Mouse (Mus musculus) T-helper 2 cell (primary cell): ENCODE measurements at regions not wholly inside any gene's neighbourhood (a gene's known extent, or its start where the extent isn't known, plus 50 kb on each side); places are given as distances from the start of the nearest gene placed in this dataset.

ENCODE experiments used
- in situ Hi-C: fragments of 300-600 bp; cut with MboI, MseI; formaldehyde crosslinking; loops from one replicate; pipeline ENCODE4 v1.15.1; 2025; ENCODE audit warnings: high pct_unique_total_duplicates

DNA sequence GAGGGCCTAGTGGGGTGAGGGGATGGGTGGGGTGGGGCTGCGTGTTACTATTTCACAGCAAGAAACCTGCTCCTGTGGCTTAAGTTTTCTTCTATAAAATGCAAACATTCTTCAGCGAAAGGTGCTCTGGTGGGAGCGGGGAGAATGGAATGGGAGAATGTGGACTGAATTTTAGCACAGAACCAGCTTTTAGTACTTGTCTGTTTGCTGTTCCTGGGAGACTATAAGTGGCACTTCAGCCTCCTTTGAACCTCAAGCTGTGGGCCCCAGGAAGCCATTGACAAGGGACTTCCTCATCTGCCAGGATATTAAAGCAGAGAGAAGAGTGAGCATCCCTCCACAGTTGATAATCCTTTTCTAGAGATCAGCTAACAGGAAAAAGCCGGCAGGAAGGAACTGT, 580.2 kb downstream of the Zfp706 start:
- in situ Hi-C loops: no loop called here

- in situ Hi-C loops: no loop called here
These were observed 581.7 kb downstream of the Zfp706 start for GRCm38 (mm10) chr15:36425902-36426301.

- in situ Hi-C loops: no loop called here
These were observed 583.5 kb downstream of the Zfp706 start for GRCm38 (mm10) chr15:36424047-36424446.

- in situ Hi-C loops: no loop called here
These were observed 584.8 kb downstream of the Zfp706 start for GRCm38 (mm10) chr15:36422781-36423180.

GRCm38 (mm10) chr15:36419943-36420480, 587.6 kb downstream of the Zfp706 start:
- in situ Hi-C loops: no loop called here

GRCm38 (mm10) chr15:36417426-36417825, 590.1 kb downstream of the Zfp706 start:
- in situ Hi-C loops: no loop called here

- in situ Hi-C loops: no loop called here
These were observed 591.9 kb downstream of the Zfp706 start for GRCm38 (mm10) chr15:36415552-36416249.

DNA sequence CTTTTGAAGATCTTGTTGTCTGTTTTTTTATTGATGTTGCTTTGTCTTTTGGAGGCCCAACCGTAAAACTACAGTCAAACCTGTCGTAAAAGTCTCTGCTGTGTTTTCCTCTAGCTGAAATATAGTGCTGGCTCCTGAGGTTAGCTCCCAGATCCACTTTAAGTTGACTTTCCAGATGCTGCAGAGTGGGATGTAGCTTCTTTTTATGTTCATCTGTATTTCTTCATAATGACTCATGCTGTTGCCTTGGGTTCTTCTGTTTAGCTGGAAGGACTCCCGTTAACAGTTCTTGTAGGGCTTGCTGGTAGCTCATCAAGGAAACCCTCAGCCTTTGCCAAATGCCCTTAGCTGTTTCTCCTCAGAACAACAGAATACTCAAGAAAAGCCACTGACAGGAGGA, 595.6 kb downstream of the Zfp706 start:
- in situ Hi-C loops: no loop called here

GRCm38 (mm10) chr15:36405446-36405845, 602.1 kb downstream of the Zfp706 start:
- in situ Hi-C loops: loop anchor here (5.0 kb wide), 2 partner anchors 47 to 368 kb away; no protein-coding TSS in a partner anchor

GRCm38 (mm10) chr15:36403336-36404119, 604.0 kb downstream of the Zfp706 start:
- in situ Hi-C loops: loop anchor here (5.0 kb wide), 1 partner anchor 36 kb away; no protein-coding TSS in a partner anchor

- in situ Hi-C loops: loop anchor here (5.0 kb wide), 1 partner anchor 35 kb away; no protein-coding TSS in a partner anchor
These were observed 605.5 kb downstream of the Zfp706 start for GRCm38 (mm10) chr15:36402051-36402450.

DNA sequence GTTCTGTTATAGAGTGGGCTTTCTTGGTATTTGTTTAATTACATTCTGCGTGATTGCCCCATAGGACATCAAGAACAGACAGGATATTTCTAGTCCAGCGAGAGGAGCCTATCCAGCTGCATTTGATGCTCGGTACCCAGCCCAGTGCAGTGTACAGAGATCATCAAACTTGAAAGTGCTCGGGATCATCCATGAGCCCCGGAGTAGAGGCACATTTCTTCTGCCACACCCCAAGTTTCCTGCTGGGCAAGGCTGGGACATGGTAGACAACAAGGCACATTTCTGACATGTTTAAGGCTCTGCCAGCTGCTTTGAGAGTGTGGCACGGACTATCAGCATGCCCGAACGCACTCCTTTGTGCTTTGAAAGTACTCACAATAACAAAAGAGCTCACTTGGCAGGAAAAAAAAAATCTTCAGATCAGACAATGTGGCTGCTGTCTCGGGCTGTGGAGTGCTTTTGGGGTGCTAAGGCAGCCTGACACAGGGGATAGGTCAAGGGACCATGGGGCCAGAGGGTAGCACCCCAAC, 607.2 kb downstream of the Zfp706 start:
- in situ Hi-C loops: loop anchor here (5.0 kb wide), 1 partner anchor 33 kb away; no protein-coding TSS in a partner anchor

GRCm38 (mm10) chr15:36399355-36400012, 608.1 kb downstream of the Zfp706 start:
- in situ Hi-C loops: loop anchor here (5.0 kb wide), 1 partner anchor 32 kb away; no protein-coding TSS in a partner anchor

- in situ Hi-C loops: no loop called here
These were observed 609.2 kb downstream of the Zfp706 start for GRCm38 (mm10) chr15:36398099-36398982.

GRCm38 (mm10) chr15:36396791-36397190, 610.8 kb downstream of the Zfp706 start:
- in situ Hi-C loops: no loop called here

GRCm38 (mm10) chr15:36396245-36396644, 611.3 kb downstream of the Zfp706 start:
- in situ Hi-C loops: no loop called here

DNA sequence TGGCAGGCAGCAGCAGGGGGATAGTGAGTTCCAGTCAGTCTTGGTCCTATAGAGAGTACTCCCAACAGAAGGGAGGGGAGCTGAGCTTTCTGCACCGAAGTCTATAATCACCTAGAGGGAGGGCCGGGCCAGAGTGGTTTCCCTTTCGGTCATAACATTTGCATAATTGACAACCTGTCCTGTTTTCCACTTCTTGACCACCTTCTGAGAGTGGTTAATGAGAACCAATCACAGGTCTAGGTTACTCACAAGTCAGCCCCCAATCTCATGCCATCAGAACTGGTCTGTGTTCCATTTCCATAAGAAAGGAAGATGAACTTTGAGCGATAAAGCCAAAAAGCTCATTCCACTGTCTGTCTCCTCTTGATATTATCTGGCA, 611.9 kb downstream of the Zfp706 start:
- in situ Hi-C loops: no loop called here

- in situ Hi-C loops: no loop called here
These were observed 612.5 kb downstream of the Zfp706 start for GRCm38 (mm10) chr15:36394914-36395671.

GRCm38 (mm10) chr15:36389775-36390174, 617.8 kb downstream of the Zfp706 start:
- in situ Hi-C loops: loop anchor here (10.0 kb wide), 1 partner anchor 1735 kb away; no protein-coding TSS in a partner anchor

DNA sequence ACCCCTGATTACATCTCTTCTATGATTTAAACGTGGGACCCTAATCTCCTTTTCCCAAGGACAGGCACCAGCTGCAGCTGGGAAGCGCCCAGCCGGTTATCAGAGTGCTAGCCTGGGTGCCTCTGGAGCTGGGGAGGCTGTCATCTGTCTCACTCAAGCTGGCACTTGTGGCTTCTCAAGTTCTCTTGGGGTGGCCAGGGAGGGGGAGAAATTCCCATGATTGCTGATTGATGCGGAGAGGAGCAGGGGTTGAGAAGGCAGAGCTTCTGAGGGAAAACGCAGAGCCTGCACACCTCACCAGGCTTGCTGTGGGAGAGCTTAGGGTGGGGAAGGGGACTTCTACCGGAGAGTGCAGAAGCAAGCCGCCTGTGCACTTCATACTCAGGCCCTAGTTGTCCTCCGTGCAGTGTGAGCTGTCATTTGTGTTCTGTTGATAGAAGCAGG, 626.3 kb downstream of the Zfp706 start:
- in situ Hi-C loops: loop anchor here (10.0 kb wide), 1 partner anchor 1744 kb away; no protein-coding TSS in a partner anchor
